Mouse (Mus musculus) left cerebral cortex, postnatal 10 days (tissue): ENCODE measurements around the gene Fhdc1. TPM values are rescaled to one million over a fixed set of nuclear protein-coding genes. Genes with fewer than 3 reads are reported as not detected.

ENCODE experiments used
- DNase-seq, 2 experiments: peaks; one replicate each; pipeline ENCODE4 v3.0.0; 2021 to 2022; ENCODE audit warnings: low spot score in 2 of 2, mixed read lengths in 1 of 2; ENCODE audit errors: extremely low spot score in 1 of 2
- intact Hi-C: fragments of 180-260 bp; cut with DNase I; formaldehyde crosslinking; loops from one replicate; pipeline ENCODE4 v1.15.1; 2025
- total RNA-seq, 2 experiments: library from RNA; stranded (reverse); gene quantifications; 2 replicates each; pipeline ENCODE4 v1.2.3; 2021

Fhdc1 gene
- 1 to 10 TPM; 2.2 to 2.3 TPM for total RNA-seq

DNA sequence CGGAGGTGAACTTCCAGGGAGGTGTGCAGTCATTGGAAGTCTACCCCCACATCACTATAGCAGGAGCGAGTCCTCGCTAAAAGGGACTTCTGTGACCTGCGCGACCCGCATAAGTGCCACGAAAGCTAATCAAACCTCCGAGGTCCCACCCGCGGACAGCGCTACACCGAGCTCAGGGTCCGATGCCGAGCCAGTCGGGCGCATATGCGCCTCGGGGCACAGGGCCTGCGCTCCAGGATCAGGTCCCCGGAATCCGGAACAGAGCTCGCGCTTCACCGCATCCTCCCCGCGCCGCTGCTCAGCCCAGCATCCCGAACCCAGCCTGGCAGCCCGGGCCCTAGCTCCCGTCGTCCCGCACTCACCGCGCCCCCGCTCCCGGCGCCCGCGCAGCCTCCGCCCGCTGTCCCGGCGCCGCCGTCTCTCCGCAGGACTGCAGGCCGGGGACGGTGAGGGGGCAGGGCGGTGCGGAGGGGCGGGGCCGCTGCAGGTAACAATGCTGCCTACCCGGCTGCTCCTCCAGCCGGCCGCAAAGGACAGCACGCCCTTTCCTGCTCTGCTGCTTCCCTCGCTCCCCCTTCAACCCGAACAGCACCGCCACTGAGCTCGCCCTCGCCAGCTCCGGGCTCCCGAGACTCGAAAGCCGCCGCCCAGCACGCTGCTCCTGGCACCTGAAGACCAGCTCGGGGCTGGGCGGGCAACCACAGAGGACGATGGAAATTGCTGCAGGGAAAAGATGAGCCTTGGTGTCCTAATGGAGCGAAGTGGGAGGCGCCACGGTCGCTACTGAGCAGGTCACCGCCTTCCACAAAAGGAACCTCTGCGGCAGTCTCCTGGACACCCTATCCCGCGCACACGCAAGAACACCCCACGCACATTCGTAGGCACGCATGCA is at the start of gene Fhdc1:
Gene Fhdc1 (minus strand): TSS at position 424 of the 892 bp plus-strand sequence.
- DNase-seq, result peak in 1 of 2 experiments; percentile 51
- intact Hi-C loops, result loop anchor here (5.0 kb wide), 1 partner anchor 128 kb away; no protein-coding TSS in a partner anchor

DNA sequence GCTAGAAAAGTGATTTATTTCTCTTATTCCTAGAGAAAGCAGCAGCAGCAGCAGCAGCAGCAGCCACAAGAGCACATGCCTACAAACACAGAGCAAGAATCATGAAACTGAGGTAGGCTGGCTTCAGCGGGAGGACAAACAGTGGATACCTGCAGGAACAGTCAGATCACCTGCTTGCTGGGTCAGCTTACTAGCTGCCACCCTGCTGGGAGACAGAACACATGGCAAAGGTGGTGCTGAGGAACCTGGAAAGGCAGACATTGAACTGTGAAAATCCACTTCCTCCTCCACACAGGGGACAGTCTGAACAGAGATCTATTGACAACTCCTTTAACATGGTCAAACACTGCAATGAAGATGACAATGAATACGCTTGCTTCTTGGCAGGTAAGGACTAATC is 48.8 kb upstream of the Fhdc1 start:
- DNase-seq, result no peak
- intact Hi-C loops, result no loop called here

DNA sequence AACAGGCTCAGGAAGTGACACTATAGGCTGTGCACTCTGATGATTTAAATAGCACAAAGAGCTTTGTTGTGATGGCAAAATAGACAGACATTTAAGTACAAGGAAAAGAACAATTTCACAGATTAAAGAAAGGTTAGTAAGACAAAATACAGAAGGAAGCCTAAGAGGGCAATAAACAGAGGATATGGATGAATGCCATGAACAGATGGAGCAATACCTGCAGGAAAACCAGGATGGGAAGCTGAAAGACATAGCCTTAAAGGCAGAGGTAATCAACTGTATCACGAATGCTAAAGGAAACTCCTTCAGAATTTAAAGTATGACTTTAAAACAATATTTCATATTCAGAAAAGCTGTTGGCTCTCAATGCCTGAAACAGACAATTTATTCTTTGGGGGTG is 44.7 kb upstream of the Fhdc1 start:
- DNase-seq, result no peak
- intact Hi-C loops, result no loop called here

DNA sequence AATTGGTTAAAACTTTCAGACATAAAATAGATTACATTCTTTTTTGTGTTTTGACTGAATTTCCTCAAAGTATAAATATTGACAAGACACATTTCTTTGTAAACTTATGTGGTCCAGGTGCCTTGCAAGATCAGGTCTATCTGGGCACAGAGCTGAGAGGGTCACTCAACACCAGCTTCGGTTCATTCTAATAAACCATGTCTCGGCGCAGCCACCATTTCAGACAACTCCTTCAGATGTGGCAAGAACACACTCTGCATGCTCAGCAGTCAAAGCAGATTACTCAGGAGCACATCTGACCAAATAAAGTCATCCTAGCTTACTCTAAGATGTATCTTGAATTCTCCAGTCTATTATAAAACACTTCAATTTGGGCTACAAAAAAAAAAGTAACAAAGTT is 35.9 kb upstream of the Fhdc1 start:
- intact Hi-C loops, result no loop called here
- no peak for DNase-seq

DNA sequence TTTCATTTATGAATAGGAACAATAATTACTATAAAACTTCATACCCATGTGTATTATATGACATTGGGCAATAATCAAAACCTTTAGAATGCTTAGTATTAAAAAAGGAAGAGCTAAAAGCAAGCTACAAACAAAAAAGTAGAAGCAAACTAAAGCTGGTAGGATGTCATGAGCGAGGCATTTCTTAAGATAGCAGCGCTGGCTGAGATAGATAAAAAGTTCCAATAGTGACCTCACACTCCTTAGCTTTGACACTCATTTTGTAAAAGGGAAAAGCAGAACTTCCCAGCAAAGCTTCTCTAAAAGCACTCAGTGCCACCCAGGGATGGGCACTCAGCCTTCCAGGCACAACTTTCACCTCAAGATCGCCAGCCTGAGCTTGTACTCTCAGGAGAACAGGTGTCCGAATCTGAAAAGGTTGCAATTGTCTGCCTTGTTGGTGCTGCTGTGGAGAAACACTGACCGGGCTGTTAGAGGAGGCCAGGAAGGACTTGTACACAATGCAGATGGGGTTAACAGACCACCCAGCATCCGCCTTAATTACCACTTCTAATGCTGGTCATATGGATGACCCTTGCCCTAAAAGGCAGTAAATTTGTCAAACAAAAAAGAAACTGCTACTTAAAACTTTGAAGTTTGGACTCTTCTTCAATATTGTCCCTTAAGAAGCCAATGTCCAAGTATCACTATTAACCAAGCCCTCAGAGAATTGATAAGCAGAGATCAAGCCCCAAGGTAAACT is 32.7 kb upstream of the Fhdc1 start:
- intact Hi-C loops, result no loop called here
- no peak for DNase-seq

DNA sequence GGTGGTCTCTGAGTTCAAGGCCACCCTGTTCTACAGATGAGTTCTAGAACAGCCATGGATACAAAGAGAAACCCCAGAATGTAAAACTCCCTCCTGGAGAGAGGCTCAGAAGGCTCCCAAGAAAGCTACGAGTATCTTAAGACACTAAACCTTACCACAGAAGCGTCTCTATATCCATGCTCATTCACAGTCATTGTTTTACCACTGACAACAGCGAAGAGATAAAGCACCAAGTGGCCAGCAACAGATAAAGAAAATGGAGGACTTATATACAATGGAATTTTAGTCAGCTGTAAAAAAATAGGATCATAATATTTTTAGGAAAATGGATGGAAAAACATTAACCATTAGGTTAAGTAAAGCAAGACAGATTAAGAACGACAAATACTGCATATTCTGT is 25.0 kb upstream of the Fhdc1 start:
- no peak for DNase-seq
- intact Hi-C loops, result no loop called here

DNA sequence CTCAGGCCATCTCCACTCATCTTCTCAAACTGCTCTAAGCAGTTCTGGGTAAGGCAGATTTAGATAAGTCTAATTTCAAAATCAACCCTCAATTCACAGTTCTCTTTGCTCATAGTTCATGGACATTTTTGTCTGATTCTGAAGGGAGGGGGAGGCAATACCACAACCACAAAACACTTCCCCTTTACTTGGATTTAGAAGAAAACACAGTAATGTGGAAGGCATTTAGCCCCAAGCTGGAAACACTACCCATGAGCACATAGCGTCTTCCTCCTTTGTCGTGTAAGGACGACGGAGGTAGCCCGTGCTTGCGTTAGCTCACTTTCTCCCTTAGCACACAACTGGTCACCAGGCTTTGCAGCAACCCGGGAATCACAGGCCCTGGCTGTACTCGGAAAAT is 24.1 kb upstream of the Fhdc1 start:
- intact Hi-C loops, result no loop called here
- DNase-seq, result no peak

DNA sequence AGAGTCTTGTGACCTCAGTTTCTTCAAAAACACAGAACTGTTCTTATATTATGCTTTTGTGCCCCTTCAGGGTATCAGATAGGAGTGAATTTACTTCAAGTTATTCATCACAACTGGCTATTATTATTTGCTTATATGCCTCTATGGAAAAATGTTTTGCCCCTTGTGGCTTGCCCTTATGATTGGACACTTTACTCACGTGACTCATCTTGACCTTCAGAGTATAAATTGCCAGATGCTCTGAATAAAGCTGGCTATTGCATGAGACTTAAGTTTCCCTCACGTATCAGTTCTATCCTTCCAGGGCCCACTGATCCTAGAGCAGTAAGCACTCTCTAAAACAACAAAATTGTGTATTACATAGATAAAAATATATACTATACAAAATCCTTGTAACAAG is 21.9 kb upstream of the Fhdc1 start:
- DNase-seq, result no peak
- intact Hi-C loops, result no loop called here

DNA sequence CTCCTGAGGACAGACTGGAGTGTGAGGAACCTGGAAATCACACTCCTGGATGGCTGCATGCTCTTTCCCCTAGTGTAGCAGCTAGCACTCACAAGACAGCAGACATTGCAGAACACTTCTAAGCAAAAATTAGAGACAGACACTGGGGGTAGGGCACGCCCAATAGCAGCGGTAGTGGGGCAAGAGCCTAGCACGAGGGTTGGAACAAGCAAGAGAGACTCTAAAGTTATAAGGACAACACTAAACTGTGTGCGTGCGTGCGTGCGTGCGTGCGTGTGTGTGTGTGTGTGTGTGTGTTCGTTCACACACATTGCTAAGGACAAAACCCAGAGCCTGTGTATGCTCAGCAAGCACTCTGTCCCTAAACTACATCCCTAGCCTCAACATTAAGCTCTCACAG is 20.3 kb upstream of the Fhdc1 start:
- no peak for DNase-seq
- intact Hi-C loops, result no loop called here

DNA sequence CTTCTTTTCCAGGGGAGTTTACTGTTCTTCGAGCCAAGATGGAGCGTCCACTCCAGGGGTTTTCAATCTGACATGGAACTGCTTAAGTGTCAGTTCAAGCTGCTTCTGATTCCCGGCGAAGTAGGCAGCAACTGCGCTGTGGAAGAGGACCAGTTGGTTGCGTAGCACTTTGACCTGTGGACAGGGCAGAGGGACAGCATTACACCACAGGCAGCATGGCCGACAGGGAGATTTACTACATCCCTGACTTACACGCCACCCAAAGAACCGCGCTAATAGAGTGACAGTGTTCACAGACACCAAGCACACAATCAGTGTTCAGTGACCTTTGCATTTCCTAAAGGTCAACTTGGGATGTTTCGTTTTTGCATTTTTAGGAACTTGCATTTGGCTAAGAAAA is 17.5 kb upstream of the Fhdc1 start:
- intact Hi-C loops, result no loop called here
- DNase-seq, result no peak

DNA sequence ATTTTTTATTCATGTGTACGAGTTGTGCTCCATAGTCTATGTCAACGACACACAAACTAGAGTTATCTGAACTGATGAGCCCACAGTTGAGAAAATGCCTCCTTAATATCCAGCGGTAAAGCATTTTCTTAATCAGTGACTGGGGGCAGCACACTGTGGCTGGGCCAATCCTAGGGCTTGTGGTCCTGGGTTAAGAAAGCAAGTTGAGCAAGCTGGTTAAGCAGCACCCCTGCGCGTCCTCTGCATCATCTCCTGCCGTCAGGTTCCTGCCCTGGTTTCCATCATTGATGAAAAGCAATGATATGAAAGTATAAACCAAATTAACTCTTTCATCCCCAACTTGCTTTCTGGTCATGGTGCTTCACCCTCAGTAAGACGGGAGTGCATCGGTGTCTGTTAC is 12.4 kb upstream of the Fhdc1 start:
- DNase-seq, result no peak
- intact Hi-C loops, result no loop called here

DNA sequence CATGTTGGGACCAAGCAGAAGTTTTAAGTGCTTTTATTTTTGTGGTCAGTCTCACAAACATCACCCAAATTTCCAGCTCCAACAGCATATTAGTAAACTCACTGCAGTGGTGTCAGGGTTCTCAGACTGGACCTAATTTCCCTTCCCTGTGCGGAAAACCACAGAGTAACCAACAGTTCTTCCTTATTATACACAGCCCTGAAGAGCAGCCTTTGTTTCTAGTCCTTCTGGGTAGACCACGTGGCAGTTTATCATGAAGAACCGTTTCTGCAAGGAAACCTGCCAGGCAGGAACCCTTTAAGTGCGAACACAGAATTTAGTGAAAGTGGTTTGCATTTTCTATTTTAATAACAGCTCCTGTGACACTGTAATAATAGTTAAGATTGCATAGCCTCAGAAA is 11.9 kb upstream of the Fhdc1 start:
- intact Hi-C loops, result no loop called here
- DNase-seq, result no peak

DNA sequence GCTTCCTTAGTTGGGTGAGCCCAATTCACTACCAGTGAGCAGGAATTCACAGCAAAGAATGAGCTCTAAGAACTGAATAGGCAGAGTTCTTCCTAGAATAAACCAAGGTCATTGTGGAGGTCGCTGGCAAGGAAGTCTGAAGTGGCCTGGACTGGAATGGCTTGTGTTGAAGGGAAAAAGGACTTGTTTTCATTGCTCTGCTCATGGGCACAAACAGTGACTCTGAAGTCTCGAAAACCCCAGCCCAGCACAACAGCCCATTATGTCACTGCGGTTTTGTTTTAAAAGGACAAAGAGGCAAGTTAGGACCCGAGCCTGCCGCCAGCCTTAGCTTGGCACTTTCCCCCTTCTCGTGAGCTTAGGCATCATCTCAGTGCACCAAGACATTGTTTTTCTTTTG is 8.5 kb upstream of the Fhdc1 start:
- DNase-seq, result no peak
- intact Hi-C loops, result no loop called here

DNA sequence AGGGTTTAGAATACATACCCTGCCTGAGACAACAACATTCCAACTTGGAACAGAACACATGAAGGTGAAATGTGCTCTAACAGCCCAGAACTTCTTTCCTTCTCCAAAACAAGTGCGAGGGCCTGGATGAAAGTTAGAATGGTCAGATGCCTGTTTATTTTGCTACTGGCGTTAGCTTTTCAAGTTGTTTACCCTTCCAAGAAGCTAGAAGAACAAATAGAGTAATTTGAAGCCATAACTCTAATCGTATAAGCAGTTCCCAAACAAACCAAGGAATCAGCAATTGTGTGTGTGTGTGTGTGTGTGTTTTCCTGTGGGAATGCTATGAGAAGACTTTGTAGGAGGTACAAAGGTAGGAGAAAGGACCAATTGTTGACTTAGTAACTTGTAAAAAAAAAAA is 4.7 kb upstream of the Fhdc1 start:
- DNase-seq, result no peak
- intact Hi-C loops, result loop anchor here (5.0 kb wide), 1 partner anchor 133 kb away; no protein-coding TSS in a partner anchor

DNA sequence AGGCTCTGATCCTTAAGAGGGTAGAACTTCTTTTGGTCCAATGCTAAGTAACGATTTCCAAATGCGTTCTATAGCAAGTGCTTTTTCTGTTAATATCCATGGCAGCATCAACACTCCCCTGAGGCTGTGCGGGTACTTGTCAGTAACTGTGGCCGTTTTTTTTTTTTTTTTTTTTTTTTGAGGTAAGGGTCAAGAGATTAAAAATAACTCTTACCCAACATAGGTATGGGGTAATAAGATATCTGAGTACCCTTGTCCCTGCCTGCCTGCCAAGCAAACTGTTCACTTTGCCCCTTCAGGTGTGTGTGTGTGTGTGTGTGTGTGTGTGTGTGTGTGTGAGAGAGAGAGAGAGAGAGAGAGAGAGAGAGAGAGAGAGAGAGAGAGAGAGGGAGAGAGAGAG is 4.1 kb upstream of the Fhdc1 start:
- DNase-seq, result no peak
- intact Hi-C loops, result loop anchor here (5.0 kb wide), 1 partner anchor 132 kb away; no protein-coding TSS in a partner anchor

DNA sequence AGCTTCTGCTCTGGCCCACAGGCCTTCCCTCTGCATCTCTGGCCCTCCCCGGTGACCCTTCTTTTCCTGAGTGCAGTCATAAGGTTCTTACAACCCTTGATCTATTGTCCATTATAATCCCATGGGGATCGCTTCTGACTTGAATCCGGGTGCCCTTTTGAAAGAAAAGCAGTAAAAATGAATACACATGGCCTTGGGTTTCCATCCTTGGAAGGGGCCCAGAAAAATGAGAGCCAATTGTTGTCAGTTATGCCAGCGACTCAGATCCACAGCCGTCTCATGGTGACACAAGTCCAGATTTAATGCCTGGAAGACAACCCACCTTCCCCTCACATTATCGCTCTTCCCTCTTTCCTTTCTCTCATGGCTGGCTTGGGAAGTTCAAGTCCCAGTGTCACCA is 1.9 kb upstream of the Fhdc1 start:
- intact Hi-C loops, result loop anchor here (5.0 kb wide), 1 partner anchor 130 kb away; no protein-coding TSS in a partner anchor

DNA sequence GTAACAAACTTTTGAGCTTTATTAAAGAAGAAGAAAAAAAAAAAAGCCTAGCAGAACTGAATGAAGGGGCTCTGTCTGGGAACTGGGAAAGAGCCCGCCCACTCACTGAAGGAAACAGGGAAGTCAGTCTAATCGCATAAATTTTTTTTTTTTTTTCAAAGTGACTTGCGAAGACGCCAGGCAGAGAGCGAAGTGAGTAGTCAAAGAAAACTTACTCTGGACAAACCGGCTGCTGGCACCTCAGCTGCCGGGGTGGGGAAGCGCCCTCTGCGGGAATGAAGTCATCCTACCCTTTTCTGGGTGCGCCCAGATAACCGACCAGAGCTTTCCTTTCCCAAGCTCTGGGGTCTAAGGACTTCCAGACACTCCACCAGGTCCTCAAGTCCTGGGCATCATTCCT is 875 bp upstream of the Fhdc1 start:
- DNase-seq, result peak in 1 of 2 experiments; percentile 52
- intact Hi-C loops, result loop anchor here (5.0 kb wide), 1 partner anchor 129 kb away; no protein-coding TSS in a partner anchor

More for the DNA sequence above, 1.9 kb upstream of the Fhdc1 start:
- DNase-seq, result no peak

DNA sequence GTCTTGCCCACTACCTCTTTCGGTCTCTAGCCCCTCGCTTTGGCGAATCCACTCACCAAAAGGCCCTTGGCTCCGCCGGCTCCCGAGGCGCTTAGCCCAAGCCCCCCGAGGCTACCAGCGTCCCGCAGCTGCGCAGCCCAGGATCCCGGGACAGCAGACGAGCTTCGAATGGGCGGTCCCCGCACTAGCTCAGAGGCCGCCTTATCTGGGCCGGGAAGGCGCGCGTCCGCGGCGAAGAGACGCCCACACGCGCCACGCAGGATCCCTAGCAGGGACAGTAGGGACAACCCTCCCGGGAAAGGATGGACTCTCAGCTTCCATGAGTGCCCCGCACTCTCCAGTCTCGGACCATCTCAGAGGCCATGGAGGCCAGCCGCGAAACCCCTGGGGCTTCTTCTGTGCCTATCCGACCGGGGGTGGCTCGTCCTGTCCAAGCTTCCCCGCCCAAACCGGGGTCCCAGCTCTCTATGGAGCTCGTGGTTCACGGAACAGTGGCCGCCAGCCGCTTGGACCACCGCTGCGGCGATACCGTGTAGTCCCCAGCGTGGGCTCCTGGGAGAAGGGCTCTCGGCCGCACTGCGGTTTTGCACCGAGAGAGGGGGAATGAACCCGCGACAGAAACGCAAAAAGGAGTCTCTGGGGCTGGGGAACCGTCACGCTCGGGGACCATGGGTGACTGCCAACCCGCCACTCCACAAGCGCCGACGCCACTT is 780 bp downstream of the Fhdc1 start:
- intact Hi-C loops, result loop anchor here (5.0 kb wide), 1 partner anchor 127 kb away; no protein-coding TSS in a partner anchor
- DNase-seq, result peak in 1 of 2 experiments; percentile 61

DNA sequence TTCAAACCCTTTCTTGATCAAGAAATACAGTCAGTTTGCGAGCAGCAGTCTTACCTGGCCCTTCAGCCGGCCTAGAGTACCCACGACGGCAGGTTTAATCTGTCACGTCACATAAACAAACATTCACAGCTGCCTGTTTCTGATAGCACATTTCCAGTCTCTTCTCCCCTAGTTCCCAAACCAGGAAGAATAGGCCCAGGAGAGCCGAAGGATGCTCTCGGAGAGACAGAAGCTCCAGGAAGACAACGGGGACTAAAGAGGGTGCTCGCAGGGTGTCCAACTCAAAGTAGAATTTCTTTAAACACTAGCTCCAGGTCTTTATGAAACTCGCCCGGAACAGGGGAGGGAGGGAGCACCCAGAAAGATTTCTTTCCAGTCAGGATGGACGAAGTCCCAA is 1.3 kb downstream of the Fhdc1 start:
- intact Hi-C loops, result no loop called here
- DNase-seq, result no peak
